ENCODE assay signal across 11 mouse cellular contexts in the genomic region with DNA sequence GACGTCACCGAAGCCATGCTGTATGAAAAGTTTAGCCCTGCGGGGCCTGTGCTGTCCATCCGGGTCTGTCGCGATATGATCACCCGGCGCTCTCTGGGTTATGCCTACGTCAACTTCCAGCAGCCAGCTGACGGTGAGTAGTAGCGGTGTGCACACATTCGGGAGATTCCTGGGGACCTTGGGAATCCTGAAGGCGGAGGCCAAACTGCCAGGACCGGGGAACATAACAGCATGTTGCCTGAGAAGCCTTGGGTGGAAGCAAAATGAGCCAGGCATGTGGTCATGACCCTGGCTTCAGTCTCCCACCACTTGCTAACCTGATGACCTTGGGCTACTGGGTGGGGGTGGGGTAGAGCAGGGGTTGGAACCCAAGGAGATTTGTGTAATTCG. TPM values are rescaled to one million over a fixed set of nuclear protein-coding genes. Genes with fewer than 3 reads are reported as not detected.
A peak's percentile ranks its signal among the peaks of the same experiment; 100 is the strongest.
DNase-seq lines count a peak whose midpoint lies in the region; ATAC-seq lines count a peak whose summit lies in the region.
"Not testable (repeated sequence)": the region's sequence is repeated elsewhere in the genome, so short reads cannot be mapped to it uniquely, and the experiment has no call there.
"Had no signal": no experiment of that assay in that cellular context is flagged by ENCODE, and none has a peak within 500 bp of the region (broad histone marks: within the 10 kb centered on the region; RNA-seq: fewer than 3 reads in every experiment).

No protein-coding gene starts in this region.

- under 1% methylated on average over 15 of the region's 15 CpGs for WGBS in embryonic facial prominence, embryonic 13.5 days
- under 1% methylated on average over 15 of the region's 15 CpGs for WGBS in intestine, embryonic 15.5 days
- WGBS in liver, embryonic 11.5 days: 0% methylated on average over 13 of the region's 15 CpGs
- 2% methylated on average over 15 of the region's 15 CpGs for WGBS in midbrain, embryonic 13.5 days

- ATAC-seq in embryonic facial prominence, embryonic 13.5 days (ENCODE audit: insufficient number of reproducible peaks, insufficient read depth, low FRiP score, low TSS enrichment, low read depth); intestine, embryonic 15.5 days; liver, embryonic 11.5 days (replicated peaks; ENCODE audit: low FRiP score): not testable (repeated sequence)
- peak; percentile 32; the same call in 1 of the 2 replicates for ATAC-seq in midbrain, embryonic 13.5 days

- H3K9me3 ChIP-seq in embryonic facial prominence, embryonic 13.5 days; intestine, embryonic 15.5 days; liver, embryonic 11.5 days (ENCODE audit: control insufficient read depth, low read length); midbrain, embryonic 13.5 days: not testable (repeated sequence)

- not testable (repeated sequence) for H3K27me3 ChIP-seq in embryonic facial prominence, embryonic 13.5 days; intestine, embryonic 15.5 days (replicated peaks); liver, embryonic 11.5 days (replicated peaks; ENCODE audit: control insufficient read depth, insufficient read depth, low read length); midbrain, embryonic 13.5 days

- peak overlapping the region; percentile 90 for H3K4me2 ChIP-seq in embryonic facial prominence, embryonic 13.5 days
- peak overlapping the region; percentile 85 for H3K4me2 ChIP-seq in intestine, embryonic 15.5 days (replicated peaks)
- H3K4me2 ChIP-seq in liver, embryonic 11.5 days: peak overlapping the region; percentile 92
- peak overlapping the region; percentile 91 for H3K4me2 ChIP-seq in midbrain, embryonic 13.5 days (replicated peaks)

- peaks cover 30% of the 10 kb centered on the region for H3K4me1 ChIP-seq in embryonic facial prominence, embryonic 13.5 days
- peaks cover 25% of the 10 kb centered on the region for H3K4me1 ChIP-seq in intestine, embryonic 15.5 days (replicated peaks)
- peaks cover 26% of the 10 kb centered on the region for H3K4me1 ChIP-seq in liver, embryonic 11.5 days (replicated peaks; ENCODE audit: control insufficient read depth, insufficient read depth, low read length)
- peaks cover 25% of the 10 kb centered on the region for H3K4me1 ChIP-seq in midbrain, embryonic 13.5 days (replicated peaks)

- peak overlapping the region; percentile 77 for H3K9ac ChIP-seq in embryonic facial prominence, embryonic 13.5 days
- H3K9ac ChIP-seq in intestine, embryonic 15.5 days: peak overlapping the region; percentile 54
- H3K9ac ChIP-seq in liver, embryonic 11.5 days (ENCODE audit: low read depth, low read length): peak overlapping the region; percentile 85
- peak overlapping the region; percentile 72 for H3K9ac ChIP-seq in midbrain, embryonic 13.5 days (replicated peaks)

- DNase-seq in A20 (ENCODE audit: low read depth, low spot score): peak; percentile 43
- peak; percentile 66 for DNase-seq in adrenal gland, adult 2 months
- peak; percentile 19 for DNase-seq in heart, adult 8-10 months (ENCODE audit: low spot score)
- DNase-seq in liver, embryonic 11.5 days (ENCODE audit: low spot score): not testable (repeated sequence)
- DNase-seq in spleen, postnatal 10 days (ENCODE audit: low spot score in 2 of 2): peak; percentile 43 to 58

- H3K27ac ChIP-seq in embryonic facial prominence, embryonic 13.5 days; midbrain, embryonic 13.5 days: not testable (repeated sequence)
- peak overlapping the region; percentile 5; the same call in 1 of the 2 replicates for H3K27ac ChIP-seq in intestine, embryonic 15.5 days
- H3K27ac ChIP-seq in liver, embryonic 11.5 days (ENCODE audit: low read depth, low read length): peak overlapping the region; percentile 90

- peak overlapping the region; percentile 58 for H3K4me3 ChIP-seq in embryonic facial prominence, embryonic 13.5 days
- peak overlapping the region; percentile 52 for H3K4me3 ChIP-seq in intestine, embryonic 15.5 days (replicated peaks)
- H3K4me3 ChIP-seq in liver, embryonic 11.5 days (ENCODE audit: low read depth, low read length): peak overlapping the region; percentile 90
- peak overlapping the region; percentile 62 for H3K4me3 ChIP-seq in midbrain, embryonic 13.5 days (replicated peaks)

- peaks cover 34% of the 10 kb centered on the region for H3K36me3 ChIP-seq in embryonic facial prominence, embryonic 13.5 days
- H3K36me3 ChIP-seq in intestine, embryonic 15.5 days: not testable (repeated sequence)
- peaks cover 41% of the 10 kb centered on the region for H3K36me3 ChIP-seq in liver, embryonic 11.5 days (ENCODE audit: control insufficient read depth, insufficient read depth, low read length)
- H3K36me3 ChIP-seq in midbrain, embryonic 13.5 days: peaks cover 17% of the 10 kb centered on the region

RNA-seq across cellular contexts. Expression of a gene that starts 21.5 kb away (rescaled TPM):
- 100 to 1,000 TPM in 1 of 2 experiments, 10 to 100 TPM in 1; 98.9 to 110 TPM for total RNA-seq in adrenal gland, adult 2 months (2021)
- 270 and 277 TPM in 2 replicates for polyA plus RNA-seq in adrenal gland, adult 2 months (2012; rRNA removed)
- polyA plus RNA-seq in embryonic facial prominence, embryonic 13.5 days (2015; fragmentation: Nextera tagmentation; extraction: Ambion mirVana): 36.8 and 41.2 TPM in 2 replicates
- 100 to 1,000 TPM; 323 to 392 (median 367) TPM for total RNA-seq in heart, adult 8-10 months (2022)
- 40.7 and 48.7 TPM in 2 replicates for polyA plus RNA-seq in intestine, embryonic 15.5 days (2015; fragmentation: Nextera tagmentation; extraction: Ambion mirVana)
- 119 and 147 TPM in 2 replicates for polyA plus RNA-seq in liver, embryonic 11.5 days (2014; fragmentation: Nextera tagmentation; extraction: Ambion mirVana)
- 25.5 and 27.1 TPM in 2 replicates for polyA plus RNA-seq in midbrain, embryonic 13.5 days (2015; fragmentation: Nextera tagmentation; extraction: Ambion mirVana)

RNA-seq across cellular contexts. Expression of a gene that starts 39.8 kb away (rescaled TPM):
- total RNA-seq in adrenal gland, adult 2 months (2021): not detected
- polyA plus RNA-seq in adrenal gland, adult 2 months (2012; rRNA removed): not detected in 2 replicates
- not detected in 2 replicates for polyA plus RNA-seq in embryonic facial prominence, embryonic 13.5 days (2015; fragmentation: Nextera tagmentation; extraction: Ambion mirVana)
- not detected for total RNA-seq in heart, adult 8-10 months (2022)
- not detected in 2 replicates for polyA plus RNA-seq in intestine, embryonic 15.5 days (2015; fragmentation: Nextera tagmentation; extraction: Ambion mirVana)
- polyA plus RNA-seq in liver, embryonic 11.5 days (2014; fragmentation: Nextera tagmentation; extraction: Ambion mirVana): 0.18 TPM in 1 of 2 replicates, not detected in the other
- polyA plus RNA-seq in midbrain, embryonic 13.5 days (2015; fragmentation: Nextera tagmentation; extraction: Ambion mirVana): not detected in 2 replicates
- total RNA-seq: gastrocnemius, postnatal 4 days; monocyte, adult 5-6 weeks had no signal

RNA-seq across cellular contexts. Expression of a gene that starts 50.3 kb away (rescaled TPM):
- total RNA-seq in adrenal gland, adult 2 months (2021): 10 to 100 TPM in 1 of 2 experiments, 1 to 10 TPM in 1; 4.3 to 11.5 TPM
- 4.5 and 5.9 TPM in 2 replicates for polyA plus RNA-seq in adrenal gland, adult 2 months (2012; rRNA removed)
- polyA plus RNA-seq in embryonic facial prominence, embryonic 13.5 days (2015; fragmentation: Nextera tagmentation; extraction: Ambion mirVana): 4.3 and 5.0 TPM in 2 replicates
- 10 to 100 TPM in 3 of 4 experiments, 1 to 10 TPM in 1; 9.7 to 11.7 (median 10.9) TPM for total RNA-seq in heart, adult 8-10 months (2022)
- polyA plus RNA-seq in intestine, embryonic 15.5 days (2015; fragmentation: Nextera tagmentation; extraction: Ambion mirVana): 13.7 and 13.9 TPM in 2 replicates
- 2.4 and 2.5 TPM in 2 replicates for polyA plus RNA-seq in liver, embryonic 11.5 days (2014; fragmentation: Nextera tagmentation; extraction: Ambion mirVana)
- 5.5 and 6.6 TPM in 2 replicates for polyA plus RNA-seq in midbrain, embryonic 13.5 days (2015; fragmentation: Nextera tagmentation; extraction: Ambion mirVana)
- total RNA-seq: monocyte, adult 5-6 weeks had no signal

RNA-seq across cellular contexts. Expression of a gene that starts 59.4 kb away (rescaled TPM):
- total RNA-seq in adrenal gland, adult 2 months (2021): under 1 TPM in 1 of 2 experiments, not detected in 1; 0.21 TPM
- polyA plus RNA-seq in adrenal gland, adult 2 months (2012; rRNA removed): 0.17 and 0.18 TPM in 2 replicates
- 0.59 and 1.3 TPM in 2 replicates for polyA plus RNA-seq in embryonic facial prominence, embryonic 13.5 days (2015; fragmentation: Nextera tagmentation; extraction: Ambion mirVana)
- total RNA-seq in heart, adult 8-10 months (2022): not detected
- 0.53 and 0.81 TPM in 2 replicates for polyA plus RNA-seq in intestine, embryonic 15.5 days (2015; fragmentation: Nextera tagmentation; extraction: Ambion mirVana)
- polyA plus RNA-seq in liver, embryonic 11.5 days (2014; fragmentation: Nextera tagmentation; extraction: Ambion mirVana): 0.42 and 0.63 TPM in 2 replicates
- polyA plus RNA-seq in midbrain, embryonic 13.5 days (2015; fragmentation: Nextera tagmentation; extraction: Ambion mirVana): 0.13 TPM in 1 of 2 replicates, not detected in the other
- total RNA-seq: gastrocnemius, postnatal 4 days; layer of hippocampus, postnatal 14 days; monocyte, adult 5-6 weeks had no signal
